Mouse (Mus musculus) thymus, adult 2 months (tissue): Measurements from ENCODE around the gene Cfap36. TPM values are rescaled to one million over a fixed set of nuclear protein-coding genes. Genes with fewer than 3 reads are reported as not detected.
A peak's percentile ranks its signal among the peaks of the same experiment; 100 is the strongest.

ENCODE experiments used
- DNase-seq: peaks from one replicate; pipeline ENCODE4 v3.0.0; 2021
- H3K27ac ChIP-seq: fragments of 200-500 bp; 2 replicates; pipeline ENCODE4 v1.5.1; 2012; ENCODE audit warnings: low read length, control low read depth; ENCODE audit not compliant: control insufficient read depth, insufficient read depth
- H3K27me3 ChIP-seq: fragments of 200-500 bp; 2 replicates; pipeline ENCODE4 v1.6.1; 2012; ENCODE audit warnings: mild to moderate bottlenecking, low read length, moderate library complexity, mixed read lengths; ENCODE audit not compliant: control insufficient read depth, insufficient read depth
- H3K36me3 ChIP-seq: fragments of 200-500 bp; 2 replicates; pipeline ENCODE4 v1.6.1; 2012; ENCODE audit warnings: mild to moderate bottlenecking, low read length, moderate library complexity; ENCODE audit not compliant: control insufficient read depth, insufficient read depth
- H3K4me1 ChIP-seq: fragments of 200-500 bp; replicated peaks from 2 replicates; pipeline ENCODE4 v1.6.1; 2012; ENCODE audit warnings: low read length; ENCODE audit not compliant: control insufficient read depth, insufficient read depth
- H3K4me3 ChIP-seq: fragments of 200-500 bp; 2 replicates; pipeline ENCODE4 v1.5.1; 2012; ENCODE audit warnings: mild to moderate bottlenecking, low read length, control low read depth, moderate library complexity; ENCODE audit not compliant: control insufficient read depth, insufficient read depth
- CTCF ChIP-seq: fragments of 200-500 bp; IDR thresholded peaks from 2 replicates; pipeline ENCODE4 v1.5.1; 2012; ENCODE audit warnings: mild to moderate bottlenecking, control low read depth, low read length, moderate library complexity, borderline replicate concordance; ENCODE audit not compliant: control insufficient read depth, poor library complexity, insufficient read depth; ENCODE audit errors: extremely low read depth
- POLR2A ChIP-seq: fragments of 200-500 bp; IDR thresholded peaks from 2 replicates; pipeline ENCODE4 v1.6.1; 2012; ENCODE audit warnings: mild to moderate bottlenecking, low read length, control low read depth, moderate library complexity; ENCODE audit not compliant: control insufficient read depth, poor library complexity, insufficient read depth; ENCODE audit errors: extremely low read depth
- whole genome bisulfite sequencing: fragments of 180-500 bp; shearing (Covaris S2); methylation state at CpG from one replicate; pipeline ENCODE4 v1.1.7; 2018; 5-methylcytosine and 5-hydroxymethylcytosine counted together
- polyA plus RNA-seq: library from polyadenylated mRNA; depleted of rRNA; stranded (reverse); fragments of >200 nt; gene quantifications from 2 replicates; pipeline ENCODE4 v1.2.3, GENCODE M21; 2012

The Cfap36 gene
- polyA plus RNA-seq, 1 experiment, result 5.6 TPM

GRCm38 (mm10) chr11:29209774-29210173 lies 37.4 kb downstream of the Cfap36 start:
- 98% methylated on average over 2 of the region's 2 CpGs for WGBS

GRCm38 (mm10) chr11:29203653-29204052 lies 43.6 kb downstream of the Cfap36 start:
- no peaks in the 10 kb centered on the region for H3K4me1 ChIP-seq
- 88% methylated on average over 5 of the region's 5 CpGs for WGBS
- no peak overlapping the region for H3K27ac ChIP-seq
- H3K27me3 ChIP-seq, result no peaks in the 10 kb centered on the region
- H3K36me3 ChIP-seq, result peaks cover 53% of the 10 kb centered on the region
- TF ChIP-seq CTCF (no peak), POLR2A (no peak)
- DNase-seq, result no peak
- H3K4me3 ChIP-seq, result no peak overlapping the region

More at GRCm38 (mm10) chr11:29209774-29210173, 37.4 kb downstream of the Cfap36 start:
- no peak for DNase-seq
- Histone ChIP-seq H3K4me1 (no peaks in the 10 kb centered on the region), H3K27me3 (no peaks in the 10 kb centered on the region), H3K36me3 (peaks cover 51% of the 10 kb centered on the region), H3K27ac (no peak overlapping the region), H3K4me3 (no peak overlapping the region)
- TF ChIP-seq CTCF (no peak), POLR2A (no peak)

GRCm38 (mm10) chr11:29188981-29189380 lies 58.2 kb downstream of the Cfap36 start:
- no peaks in the 10 kb centered on the region for H3K4me1 ChIP-seq
- 85% methylated on average over 2 of the region's 2 CpGs for WGBS
- DNase-seq, result no peak
- H3K27me3 ChIP-seq, result no peaks in the 10 kb centered on the region
- no peak overlapping the region for H3K27ac ChIP-seq
- H3K4me3 ChIP-seq, result no peak overlapping the region
- H3K36me3 ChIP-seq, result peaks cover 55% of the 10 kb centered on the region
- TF ChIP-seq CTCF, result no peak
- TF ChIP-seq POLR2A, result no peak

- Histone ChIP-seq H3K27me3 (no peaks in the 10 kb centered on the region), H3K4me1 (no peaks in the 10 kb centered on the region; the same call in 1 of the 2 replicates), H3K36me3 (peaks cover 29% of the 10 kb centered on the region), H3K27ac (no peak overlapping the region), H3K4me3 (no peak overlapping the region)
- TF ChIP-seq CTCF (no peak), POLR2A (no peak)
- DNase-seq, result no peak
- WGBS, result 96% methylated on average over 5 of the region's 5 CpGs
Measured at GRCm38 (mm10) chr11:29181751-29182150, 65.5 kb downstream of the Cfap36 start.

GRCm38 (mm10) chr11:29180657-29181056 lies 66.6 kb downstream of the Cfap36 start:
- WGBS, result 96% methylated on average over 3 of the region's 3 CpGs
- no peaks in the 10 kb centered on the region for H3K27me3 ChIP-seq
- peaks cover 19% of the 10 kb centered on the region for H3K36me3 ChIP-seq
- H3K4me1 ChIP-seq, result no peaks in the 10 kb centered on the region; the same call in 1 of the 2 replicates
- H3K4me3 ChIP-seq, result no peak overlapping the region
- no peak for DNase-seq
- no peak for TF ChIP-seq POLR2A
- no peak for TF ChIP-seq CTCF
- no peak overlapping the region for H3K27ac ChIP-seq

- Histone ChIP-seq H3K4me3 (no peak overlapping the region), H3K36me3 (peaks cover 14% of the 10 kb centered on the region), H3K27ac (no peak overlapping the region), H3K27me3 (no peaks in the 10 kb centered on the region), H3K4me1 (no peaks in the 10 kb centered on the region; the same call in 1 of the 2 replicates)
- WGBS, result 98% methylated on average over 1 of the region's 1 CpGs
- TF ChIP-seq CTCF (no peak), POLR2A (no peak)
- DNase-seq, result no peak
Measured at GRCm38 (mm10) chr11:29179319-29179718, 67.9 kb downstream of the Cfap36 start.

- no peak overlapping the region; the same call in 1 of the 2 replicates for H3K27ac ChIP-seq
- no peak for TF ChIP-seq POLR2A
- TF ChIP-seq CTCF, result no peak
- no peaks in the 10 kb centered on the region for H3K4me1 ChIP-seq
- 2% methylated on average over 13 of the region's 13 CpGs for WGBS
- peak overlapping the region; percentile 87 for H3K4me3 ChIP-seq
- no peaks in the 10 kb centered on the region for H3K36me3 ChIP-seq
- DNase-seq, result no peak
- H3K27me3 ChIP-seq, result no peaks in the 10 kb centered on the region
Measured at GRCm38 (mm10) chr11:29173706-29174436, 73.3 kb downstream of the Cfap36 start.
